Mouse (Mus musculus): ENCODE measurements at regions not wholly inside any gene's neighbourhood (a gene's known extent, or its start where the extent isn't known, plus 50 kb on each side); places are given as distances from the start of the nearest gene placed in this dataset.

DNA sequence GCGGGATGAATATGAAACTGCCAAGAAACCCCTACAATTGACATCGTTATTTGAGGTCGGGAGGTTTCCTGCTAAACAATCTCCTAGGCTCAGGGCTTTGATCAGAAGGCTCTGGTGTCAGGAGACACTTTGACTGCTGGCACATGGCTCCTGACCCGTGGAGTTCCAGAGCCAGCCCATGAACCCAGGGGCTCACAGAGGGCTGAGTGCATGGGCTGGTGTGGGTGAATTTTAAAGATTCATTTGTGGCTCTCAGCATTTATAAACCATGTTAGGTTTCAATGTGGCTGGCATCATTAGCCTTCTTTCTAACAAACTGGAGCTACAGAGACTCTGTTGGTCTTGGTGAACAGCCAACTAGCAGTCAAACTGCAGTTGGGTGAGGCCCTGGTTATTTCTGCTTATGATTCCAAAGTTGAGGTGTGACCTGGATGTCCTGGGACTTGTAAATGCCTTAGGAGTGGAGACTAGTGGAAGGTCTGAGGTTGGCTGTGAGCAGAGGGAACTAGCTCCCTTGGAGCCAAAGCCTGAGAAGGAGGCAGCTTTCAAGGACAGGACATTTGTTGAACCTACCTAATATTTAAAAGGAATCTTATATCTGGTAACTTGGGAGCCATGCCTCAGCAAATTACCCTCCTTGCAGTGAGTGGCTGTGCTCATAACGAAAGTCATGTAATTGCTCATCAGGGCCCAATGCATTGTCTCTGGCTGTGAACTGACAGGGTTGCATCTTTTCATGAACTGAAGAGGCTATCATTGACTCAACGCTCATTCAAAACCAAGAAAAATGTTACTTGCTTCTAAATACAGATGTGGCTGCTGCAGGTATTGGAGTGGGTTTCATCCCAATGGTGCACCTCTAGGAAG, 108.0 kb upstream of the Mki67 start:
- no peak for DNase-seq

DNA sequence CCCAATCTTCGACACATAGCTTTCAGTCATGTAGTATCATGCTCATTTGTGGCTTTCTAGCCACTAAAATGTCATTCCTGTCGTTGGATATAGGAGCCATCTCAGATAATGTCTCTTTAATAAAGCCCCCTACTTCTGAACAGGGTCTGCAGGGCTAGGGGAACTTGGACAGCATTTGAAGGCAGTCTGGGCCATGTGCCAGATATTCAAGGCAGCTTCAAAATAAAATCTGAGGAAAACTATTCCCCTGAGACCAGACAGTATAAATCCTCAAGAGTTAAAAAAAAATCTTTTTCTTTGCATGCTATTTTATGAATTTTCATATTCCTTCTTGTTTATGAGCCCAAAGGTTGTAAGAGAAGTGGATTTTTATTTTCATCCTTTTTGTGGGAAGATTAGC, 113.1 kb upstream of the Mki67 start:
- DNase-seq: no peak

DNA sequence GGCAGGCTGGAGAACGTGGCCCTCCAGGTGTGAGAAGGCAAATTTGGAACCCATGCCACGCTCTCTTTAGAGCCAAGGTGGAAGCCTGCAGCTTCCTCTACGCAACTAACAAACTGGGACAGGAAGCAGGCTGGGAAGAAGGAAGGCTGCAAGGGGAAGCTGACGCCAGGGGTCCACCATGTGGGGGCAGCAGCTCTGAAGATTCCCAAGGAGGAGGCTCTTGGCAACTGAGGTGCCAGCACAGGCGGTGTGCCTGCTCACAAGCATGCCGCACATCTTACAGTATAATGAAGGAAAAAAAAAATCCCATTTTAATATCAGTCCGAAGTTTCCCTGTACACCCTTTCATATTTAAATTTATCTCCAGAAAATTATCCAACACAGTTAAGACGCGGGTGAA, 117.3 kb upstream of the Mki67 start:
- no peak for DNase-seq

- DNase-seq: no peak
Measured at GRCm38 (mm10) chr7:135836808-135837733, 120.9 kb upstream of the Mki67 start.

DNA sequence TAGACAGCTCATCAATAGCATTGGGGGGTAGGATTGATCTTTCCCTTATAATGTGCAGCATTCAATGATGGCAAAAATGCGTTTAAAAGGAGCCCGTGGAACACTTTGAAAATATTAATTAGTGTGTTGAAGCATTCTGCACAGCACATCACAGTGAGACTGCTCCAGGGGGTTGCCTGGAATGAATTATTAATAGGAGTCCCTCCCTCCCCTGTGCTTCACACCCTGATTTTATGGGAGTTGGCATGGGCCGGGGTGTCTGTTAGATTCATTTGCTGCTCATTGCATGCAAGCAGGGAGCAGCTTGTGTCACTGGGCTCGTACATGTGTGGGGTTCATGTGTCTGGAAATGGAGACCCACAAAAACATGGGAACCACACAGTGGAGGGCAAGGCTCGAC, 127.9 kb upstream of the Mki67 start:
- no peak for DNase-seq

- no peak for DNase-seq
Measured at GRCm38 (mm10) chr7:135847304-135847703, 131.1 kb upstream of the Mki67 start.

- DNase-seq: no peak
Measured at GRCm38 (mm10) chr7:135848170-135848569, 132.0 kb upstream of the Mki67 start.

DNA sequence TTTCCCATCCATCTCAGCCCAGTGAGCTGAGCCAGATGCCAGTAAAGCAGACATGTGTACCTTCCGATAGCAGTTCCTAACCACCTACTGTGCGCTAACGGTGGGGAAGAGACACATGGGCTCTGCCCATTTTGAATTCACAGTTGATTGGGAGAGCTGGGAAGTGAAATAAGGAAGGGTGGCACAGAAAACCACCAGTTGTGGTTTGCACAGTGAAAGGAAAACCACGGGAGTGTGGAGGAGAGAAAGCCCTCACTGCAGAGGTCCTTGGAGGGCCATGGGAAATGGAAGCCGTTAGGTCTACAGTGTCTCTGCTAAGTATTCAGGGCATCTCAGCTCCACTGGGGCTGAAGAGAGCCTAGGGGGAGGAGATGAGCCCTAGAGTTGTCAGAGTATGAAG, 132.7 kb upstream of the Mki67 start:
- DNase-seq: no peak

- DNase-seq: no peak
Measured at GRCm38 (mm10) chr7:135853127-135853813, 137.1 kb upstream of the Mki67 start.

DNA sequence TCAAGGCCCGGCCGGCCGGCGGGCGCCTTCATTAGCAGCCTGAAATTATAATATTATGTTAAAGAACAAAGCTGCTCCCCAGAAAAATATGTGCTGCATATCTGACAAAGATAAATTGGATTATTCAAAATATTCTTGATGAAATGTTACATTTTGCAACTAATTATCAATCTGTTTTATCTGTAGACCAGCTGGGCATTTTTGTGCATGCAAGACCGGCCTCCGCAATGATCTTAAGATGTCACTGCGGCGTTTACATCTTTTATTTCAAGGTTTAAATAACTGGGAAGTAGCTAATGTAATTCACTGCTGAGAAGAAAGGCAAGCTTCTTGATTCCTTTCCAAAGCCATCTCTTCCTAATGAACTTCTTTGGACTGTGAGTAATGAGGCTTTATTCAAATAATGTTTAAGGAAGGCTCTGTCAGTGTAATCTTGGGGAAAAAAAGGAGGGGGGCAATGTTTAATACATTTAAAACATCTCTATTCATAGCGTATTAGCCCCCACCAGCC, 137.7 kb upstream of the Mki67 start:
- DNase-seq: no peak

- DNase-seq: no peak
Measured at GRCm38 (mm10) chr7:135860288-135860687, 144.1 kb upstream of the Mki67 start.

DNA sequence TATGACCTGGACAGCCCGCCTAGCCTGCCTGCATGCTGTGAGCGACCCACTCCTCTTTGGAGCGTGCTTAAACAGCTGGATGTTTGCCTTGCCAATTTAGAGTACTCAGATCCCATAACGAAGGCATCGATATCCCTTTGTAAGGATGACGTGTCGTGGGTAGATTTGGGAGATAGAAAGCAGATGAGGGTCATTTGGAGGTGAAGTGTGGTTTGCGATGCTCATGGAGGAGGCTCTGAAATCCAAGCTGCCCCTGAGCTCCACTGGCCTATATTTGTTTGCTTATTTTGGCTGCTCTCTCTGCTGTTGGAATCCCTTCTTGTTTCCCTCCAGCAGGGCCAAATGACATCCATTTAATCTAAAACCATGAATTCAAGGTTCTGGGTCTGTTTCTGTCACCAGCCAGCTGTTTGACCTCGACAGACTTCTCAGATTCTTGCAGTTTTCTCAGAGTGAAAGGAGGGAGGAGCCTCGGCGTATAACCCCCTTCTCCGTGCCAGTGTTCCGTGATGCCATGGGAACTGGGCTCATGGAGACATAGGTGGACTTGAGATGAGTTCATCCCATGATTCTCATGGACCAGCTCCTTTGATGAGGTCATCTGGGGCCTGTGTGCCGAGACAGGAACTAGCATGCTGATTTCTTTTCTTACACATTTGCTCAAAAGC, 144.7 kb upstream of the Mki67 start:
- no peak for DNase-seq

DNA sequence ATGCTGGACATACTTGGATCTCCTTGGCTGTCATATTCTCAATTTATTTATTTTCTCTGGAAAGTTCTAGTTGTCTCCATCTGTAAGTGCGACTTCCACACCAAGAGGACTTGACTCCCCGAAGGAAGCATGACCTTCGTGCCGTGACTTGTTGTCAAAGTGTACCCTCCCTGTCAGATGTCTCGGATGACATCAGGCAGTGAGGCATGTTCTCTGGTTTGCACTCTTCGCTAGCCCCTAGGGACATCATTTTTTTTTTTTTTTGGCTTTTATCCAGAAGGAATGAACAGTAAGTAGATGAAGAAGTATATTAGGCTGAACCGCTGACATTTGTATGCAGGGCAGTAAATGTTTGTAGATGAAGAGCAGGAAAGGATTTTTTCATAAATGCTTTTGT, 145.2 kb upstream of the Mki67 start:
- no peak for DNase-seq

DNA sequence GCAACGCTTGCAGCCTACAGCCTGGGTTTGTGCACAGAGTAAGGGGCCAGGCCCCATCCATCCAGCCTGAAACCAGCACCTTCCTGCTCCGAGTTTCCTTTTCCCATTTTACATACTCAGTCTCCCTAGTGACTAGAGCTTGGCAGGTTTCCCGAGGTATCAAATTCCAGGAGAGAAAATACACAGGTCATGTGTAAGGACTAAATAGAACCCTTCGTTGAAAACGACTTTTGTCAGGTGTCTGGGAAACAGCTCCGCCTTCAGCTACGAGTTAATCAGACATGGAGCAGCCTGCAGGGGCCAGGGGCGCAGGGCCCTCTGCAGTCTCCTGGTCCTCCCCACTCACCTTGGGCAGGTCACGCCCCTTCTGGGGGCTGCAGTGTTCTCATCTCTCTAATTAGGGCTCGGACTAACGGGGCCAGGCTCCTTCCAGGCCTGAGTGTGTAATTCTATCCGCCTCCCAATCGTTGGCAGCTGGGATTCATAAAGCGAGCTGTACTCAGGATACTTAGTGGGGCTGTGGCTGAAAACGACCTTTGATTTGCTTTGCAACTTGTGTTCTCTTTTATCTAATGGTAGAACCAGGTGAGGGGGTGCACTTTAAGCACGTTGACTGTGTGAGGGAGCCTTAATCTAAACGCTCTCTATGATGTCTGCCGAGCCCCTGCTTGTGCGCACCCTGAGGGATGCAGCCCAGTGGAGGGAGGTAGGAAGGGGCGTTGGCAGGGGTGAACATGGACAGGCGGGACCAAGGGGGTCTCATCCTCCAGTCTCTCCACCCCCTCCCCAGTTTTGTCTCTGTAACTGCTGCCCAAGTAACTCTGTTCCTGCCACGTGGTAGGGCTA, 147.6 kb upstream of the Mki67 start:
- DNase-seq: no peak

DNA sequence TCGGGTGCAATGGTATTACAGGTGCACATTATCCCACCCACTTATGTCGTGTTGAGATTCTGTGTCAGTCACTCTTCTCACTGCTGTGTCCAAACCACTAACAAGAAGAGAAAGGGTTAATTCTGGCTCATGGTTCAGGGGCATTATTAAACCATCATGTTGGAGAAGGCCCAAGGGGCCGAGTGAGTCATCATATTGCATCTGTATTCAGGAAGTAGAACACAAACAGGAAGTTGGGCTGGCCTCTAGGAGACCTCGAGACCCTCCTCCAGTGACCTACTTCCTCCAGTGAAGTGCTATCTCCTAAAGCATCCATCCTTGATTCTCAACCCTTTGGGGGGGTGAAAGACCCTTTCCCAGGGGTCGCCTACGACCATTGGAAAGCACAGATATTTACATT, 154.8 kb upstream of the Mki67 start:
- no peak for DNase-seq

- DNase-seq: no peak
Measured at GRCm38 (mm10) chr7:135877091-135877874, 161.1 kb upstream of the Mki67 start.

GRCm38 (mm10) chr7:135878750-135879149, 162.6 kb upstream of the Mki67 start:
- no peak for DNase-seq

DNA sequence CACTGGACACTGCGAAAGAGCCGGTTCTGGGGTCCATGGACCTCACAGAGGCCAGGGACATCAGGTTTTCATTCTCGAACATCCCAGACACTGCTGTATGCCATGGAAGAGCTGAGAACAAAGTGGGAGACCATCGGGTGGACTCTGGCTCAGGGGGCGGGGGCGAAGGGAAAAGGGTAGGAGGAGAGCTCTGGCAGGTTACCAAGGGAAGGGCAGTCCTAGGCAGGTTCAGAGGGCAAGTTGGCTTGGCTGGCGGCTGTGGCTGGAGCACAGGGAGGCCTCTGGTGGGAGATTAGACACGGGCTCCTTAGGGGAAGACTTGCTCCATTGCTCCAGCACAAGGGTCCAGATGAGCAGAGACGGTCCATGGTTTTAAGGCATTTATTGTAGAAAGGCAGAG, 164.3 kb upstream of the Mki67 start:
- no peak for DNase-seq

DNA sequence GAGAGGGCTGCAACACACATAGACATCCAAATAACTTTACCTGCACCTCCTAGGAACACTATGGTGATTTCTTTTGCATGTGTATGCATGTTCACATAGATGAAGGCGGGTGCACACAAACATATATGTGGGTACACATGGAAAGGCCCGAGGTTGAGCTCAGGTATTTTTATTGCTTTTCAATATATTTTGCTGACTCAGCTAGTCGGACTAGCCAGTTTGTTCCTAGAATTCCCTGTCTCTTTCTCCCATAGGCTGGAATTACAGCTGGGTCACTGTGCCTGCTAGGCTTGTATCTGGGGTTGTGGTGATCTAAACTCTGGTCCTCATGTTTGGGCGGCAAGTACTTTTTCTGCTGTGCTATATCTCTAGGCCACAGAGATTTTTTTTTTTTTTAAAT, 166.1 kb upstream of the Mki67 start:
- no peak for DNase-seq

DNA sequence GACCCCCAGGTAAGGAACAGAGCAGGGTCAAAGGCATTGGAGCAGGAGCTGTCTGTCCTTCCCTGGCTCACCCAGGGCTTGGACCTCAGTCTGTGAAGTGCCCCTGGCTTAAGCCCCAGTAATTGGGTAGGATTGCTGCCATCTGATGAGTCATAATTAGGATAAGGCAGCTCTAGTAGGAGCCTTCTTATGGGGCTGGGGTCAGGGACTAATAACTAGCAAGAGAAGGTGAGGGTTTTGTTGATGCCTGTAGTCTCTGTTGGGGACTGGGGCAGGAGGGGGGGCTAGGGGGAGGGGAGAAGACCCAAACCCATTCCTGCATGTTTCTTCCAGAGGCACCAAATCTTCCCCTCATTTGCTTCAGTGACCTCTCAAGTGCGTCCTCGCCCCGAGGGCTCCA, 172.4 kb upstream of the Mki67 start:
- DNase-seq: no peak

Measured in B cell, adult 2 months (primary cell).